Mouse (Mus musculus) lung, postnatal 0 days (tissue): ENCODE measurements around the gene Fam241b.

Experiments
- CTCF ChIP-seq: IDR thresholded peaks from 2 replicates; pipeline ENCODE4 v1.5.1; 2016; ENCODE audit warnings: antibody characterized with exemption, mild to moderate bottlenecking
- EP300 ChIP-seq: IDR thresholded peaks from 2 replicates; pipeline ENCODE4 v1.6.1; 2016; ENCODE audit warnings: antibody characterized with exemption, mild to moderate bottlenecking, control low read depth

- no peak for TF ChIP-seq CTCF
- TF ChIP-seq EP300 = no peak
Observed at GRCm38 (mm10) chr10:62094401-62094800, 49.3 kb downstream of the Fam241b start.
